Mouse (Mus musculus): ENCODE data around the gene Lgr4.

Lgr4 gene

DNA sequence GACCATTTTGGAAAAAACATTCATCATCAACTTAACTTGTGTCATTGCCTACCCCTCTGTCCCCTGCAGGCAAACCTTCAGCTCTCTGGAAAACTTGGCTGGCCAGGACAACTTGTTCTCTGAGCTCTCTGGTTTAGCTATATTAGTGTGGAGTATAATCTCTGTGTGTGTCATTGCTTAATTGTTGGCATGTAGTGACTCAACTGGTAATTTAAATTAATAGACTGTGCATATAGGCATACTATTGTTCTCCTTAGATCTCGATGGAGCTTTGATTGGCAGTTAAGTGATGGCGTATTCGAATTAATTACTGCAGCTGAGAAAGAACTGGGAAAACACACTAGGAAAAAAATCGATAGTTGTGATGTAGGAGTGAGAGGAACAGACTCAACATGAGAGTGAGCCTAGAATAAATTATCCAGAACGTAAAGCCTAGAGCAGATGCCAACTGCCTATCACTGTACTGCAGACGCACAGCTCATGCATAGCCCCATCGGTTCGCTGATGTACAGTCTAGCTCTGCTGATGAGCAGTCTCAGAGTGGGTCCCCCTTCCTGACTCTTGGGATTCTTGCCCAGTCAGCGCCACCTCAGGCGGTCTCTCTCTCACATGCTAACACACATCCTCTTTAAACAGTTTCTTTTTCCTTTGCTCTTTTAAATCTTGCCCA is 35.7 kb downstream of the Lgr4 start:
- DNase-seq: no peak

- DNase-seq: no peak
Observed at GRCm38 (mm10) chr2:109953893-109954292, 36.4 kb downstream of the Lgr4 start.

DNA sequence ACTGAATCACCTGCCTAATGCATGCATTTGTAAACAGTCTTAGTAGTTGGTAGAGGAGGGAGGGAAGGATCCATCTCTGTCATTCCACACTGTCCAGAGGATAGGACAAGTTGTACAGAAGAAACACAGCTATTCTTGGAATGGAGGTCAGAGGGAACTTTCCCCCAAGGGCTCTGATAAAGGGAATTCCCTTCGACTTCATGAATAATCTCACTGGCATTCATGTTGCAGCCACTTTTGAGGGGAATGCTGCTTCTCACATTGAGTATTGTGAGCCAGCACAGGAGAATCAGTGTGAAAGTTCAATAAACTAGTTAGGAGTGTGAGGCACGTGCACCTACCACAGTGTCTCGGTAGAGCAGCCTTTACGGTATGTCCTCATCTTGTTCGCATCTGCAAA is 37.6 kb downstream of the Lgr4 start:
- no peak for DNase-seq

DNA sequence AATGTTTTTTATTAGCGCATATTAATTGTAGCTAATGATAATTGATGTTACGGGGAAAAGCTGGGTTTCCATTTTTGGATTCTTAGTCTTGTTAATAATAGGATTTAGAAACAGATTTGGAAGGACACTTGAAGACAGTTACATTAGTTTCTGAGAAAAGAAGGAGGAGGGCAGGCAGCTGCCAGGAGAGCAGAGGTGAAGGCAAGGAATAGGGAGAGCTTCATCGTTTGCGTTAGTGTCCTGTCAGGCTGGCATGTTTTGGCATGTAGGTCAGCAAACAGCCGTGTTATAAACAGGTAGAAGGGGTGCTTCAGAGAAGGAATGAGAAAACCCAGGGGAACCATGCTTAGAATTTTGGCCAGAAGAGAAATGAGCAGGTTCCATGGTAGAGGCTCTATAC is 38.5 kb downstream of the Lgr4 start:
- no peak for DNase-seq

DNA sequence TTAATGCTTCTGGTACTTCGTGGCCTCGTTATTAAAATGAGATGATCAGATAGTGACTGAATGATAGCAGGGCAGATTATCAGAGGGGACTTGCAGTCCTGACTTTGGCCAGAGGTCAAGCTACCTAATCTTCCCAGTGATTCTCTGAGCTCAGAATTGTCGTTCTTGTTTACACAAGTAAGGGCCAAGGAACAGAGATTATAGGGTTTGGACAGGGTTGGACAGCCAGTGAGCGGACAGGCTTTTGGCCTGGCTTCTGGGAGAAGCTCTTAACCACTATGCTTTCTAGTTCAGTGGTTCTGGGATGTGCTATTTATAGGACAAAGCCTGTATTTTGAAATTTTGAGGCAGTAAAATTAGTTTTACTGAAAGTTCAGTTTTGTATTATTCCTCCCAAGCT is 39.3 kb downstream of the Lgr4 start:
- DNase-seq: no peak

DNA sequence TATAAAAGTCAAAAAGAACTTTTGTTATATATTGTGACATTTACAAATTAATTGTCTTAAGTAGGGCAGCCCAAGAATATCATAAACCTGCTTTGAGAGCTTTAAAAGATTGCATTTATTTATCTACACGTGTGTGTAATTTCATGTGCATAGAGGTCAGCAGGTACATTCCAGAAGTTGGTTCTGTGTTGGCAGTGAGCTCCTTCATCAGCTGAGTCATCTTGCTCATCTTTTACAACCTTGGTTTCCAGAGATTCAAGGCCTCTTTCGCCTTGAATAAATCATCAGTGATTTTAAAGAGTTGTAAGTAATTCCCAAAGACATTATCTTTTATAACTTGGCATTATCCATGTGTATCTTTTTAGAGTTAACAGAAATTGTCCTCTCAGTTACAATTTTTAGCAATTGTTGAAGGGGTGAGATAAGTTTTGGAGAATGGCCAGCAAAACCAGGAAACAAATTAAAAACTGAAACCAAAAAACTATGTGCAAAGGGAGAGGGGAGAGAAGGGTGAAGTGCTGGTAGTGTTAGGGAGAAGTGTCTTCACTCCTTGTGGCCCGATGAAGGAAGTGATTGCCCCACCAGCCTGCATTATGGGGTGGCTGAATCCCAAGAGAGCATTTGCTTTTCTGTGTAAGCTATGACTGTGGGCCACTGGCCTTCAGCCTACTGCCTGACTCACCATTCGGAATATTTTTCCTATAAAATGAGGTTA is 41.4 kb downstream of the Lgr4 start:
- DNase-seq: no peak

DNA sequence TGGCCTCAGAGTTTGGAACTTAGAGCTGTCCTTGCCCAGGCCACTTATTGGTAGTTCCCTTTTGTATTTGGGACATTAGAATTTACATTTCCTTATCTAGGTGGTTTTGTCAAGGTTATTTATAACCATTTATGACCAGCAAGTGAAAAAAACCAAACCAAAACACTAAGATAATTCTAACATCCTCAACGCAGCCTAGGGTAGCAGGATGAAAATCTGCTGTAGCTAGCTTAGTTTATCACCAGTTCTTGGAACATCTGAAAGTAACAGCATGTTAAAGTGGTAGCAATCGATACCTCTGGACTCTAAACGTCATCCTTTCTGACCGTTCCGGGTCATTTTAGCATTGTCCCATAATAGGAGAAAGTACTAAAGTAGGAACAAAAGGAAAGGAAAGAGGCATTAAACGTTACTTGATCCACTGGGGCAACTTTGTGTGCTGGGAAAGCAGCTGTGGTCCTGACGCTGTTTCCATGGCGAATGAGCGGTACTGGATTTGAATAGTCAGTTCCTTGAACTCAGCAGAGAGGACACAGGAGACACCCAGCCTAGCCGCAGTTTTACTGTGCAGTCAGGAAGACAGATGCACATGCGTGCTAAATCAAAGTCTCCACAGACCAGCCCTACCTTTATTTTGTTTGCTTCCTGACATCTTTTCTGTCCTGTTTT is 42.1 kb downstream of the Lgr4 start:
- no peak for DNase-seq

DNA sequence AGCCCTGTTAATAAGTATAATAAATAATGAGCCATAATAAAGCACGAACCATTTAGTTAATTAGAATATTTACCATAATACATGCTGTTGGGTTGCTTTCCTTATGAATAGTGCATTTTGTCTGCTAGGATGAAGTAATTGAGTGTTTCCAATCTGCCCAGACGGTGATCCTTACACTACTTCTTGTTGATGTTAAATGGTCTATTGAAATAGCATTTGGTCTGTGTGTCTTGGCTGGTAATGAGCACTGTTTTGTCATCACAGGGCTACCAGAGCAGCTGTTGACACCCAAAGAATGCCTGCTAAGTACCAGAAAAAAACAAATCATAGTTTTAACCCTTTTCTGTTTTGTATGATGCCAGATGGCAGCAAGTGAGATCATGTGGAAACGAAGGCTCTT is 42.8 kb downstream of the Lgr4 start:
- no peak for DNase-seq

DNA sequence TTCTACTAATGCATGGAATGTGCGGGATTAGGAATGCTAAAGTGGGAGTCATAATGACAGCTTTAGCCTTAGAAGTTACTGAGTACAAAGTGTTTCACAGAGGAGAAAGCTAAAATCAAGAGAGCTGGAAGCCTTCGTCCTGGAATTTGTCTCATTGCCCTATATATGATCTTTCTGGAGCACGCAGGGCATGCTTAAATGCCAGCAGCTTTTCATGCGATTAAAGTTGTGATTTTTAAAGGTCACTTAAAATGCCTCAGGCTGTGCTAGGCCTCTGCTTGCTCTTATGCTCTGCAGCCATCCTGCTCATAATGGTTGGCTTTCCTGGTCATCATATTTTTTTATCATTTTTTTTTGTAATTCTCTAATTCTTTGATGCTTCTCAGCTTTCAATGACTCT is 43.7 kb downstream of the Lgr4 start:
- DNase-seq: no peak

DNA sequence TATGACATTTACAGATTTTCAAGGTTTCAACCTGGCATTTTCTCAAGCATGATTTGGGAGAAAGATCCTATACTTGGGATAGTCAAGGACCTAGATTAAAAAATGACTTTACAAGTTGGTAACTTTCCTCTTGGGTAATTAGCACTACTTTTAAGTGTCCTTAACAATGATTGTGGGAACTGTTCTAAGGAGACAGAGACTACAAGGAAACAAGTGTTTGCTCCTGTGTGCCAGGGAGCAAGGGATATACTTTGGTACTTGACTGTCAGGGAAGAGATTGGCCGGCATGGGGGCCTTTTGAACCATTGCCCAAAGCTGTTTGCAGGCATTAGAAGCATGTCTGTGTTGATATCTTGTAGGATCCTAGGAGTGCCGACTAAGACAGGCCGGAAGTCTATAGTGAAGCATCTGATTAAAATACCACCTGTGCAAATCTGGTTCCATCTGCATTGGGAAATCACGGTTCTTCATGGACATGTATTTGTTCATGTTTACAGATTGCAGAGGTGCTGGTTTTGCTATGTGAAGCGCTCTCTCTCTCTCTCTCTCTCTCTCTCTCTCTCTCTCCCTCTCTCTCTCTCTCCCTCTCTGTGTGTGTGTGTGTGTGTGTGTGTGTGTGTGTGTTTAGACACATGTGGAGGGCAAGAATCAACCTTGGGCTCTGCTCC is 46.3 kb downstream of the Lgr4 start:
- no peak for DNase-seq

DNA sequence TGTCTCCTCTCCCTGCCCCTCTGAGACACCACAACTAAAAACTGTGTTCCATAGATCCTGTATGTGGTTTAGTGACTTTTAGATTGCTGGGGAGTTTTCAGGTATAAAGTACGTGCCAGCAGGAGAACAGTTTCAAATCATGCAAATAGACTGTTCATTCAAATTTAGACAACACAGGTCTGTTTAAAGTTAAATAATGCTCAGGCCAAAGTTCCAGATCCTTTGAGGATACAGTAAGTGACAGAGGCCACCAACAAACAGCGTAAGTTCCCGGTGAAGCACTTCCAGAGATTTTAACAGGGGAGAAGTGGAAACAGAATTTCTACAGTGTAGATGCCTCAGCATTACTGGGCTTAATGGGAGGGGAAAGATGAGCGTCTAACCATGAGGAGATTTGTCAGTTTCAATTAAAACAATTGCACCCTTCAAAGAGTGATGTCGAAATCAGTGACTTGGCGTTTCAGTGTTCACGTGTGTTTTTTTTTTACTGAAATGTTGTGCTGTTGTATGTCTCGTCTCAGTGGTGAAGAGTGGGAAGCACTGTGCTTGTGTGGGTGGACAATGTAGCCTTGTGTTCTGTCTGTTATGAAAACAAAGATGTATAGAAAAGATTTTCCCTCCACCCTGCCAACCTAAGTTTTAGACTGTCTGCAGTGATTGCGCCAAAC is 48.4 kb downstream of the Lgr4 start:
- no peak for DNase-seq

DNA sequence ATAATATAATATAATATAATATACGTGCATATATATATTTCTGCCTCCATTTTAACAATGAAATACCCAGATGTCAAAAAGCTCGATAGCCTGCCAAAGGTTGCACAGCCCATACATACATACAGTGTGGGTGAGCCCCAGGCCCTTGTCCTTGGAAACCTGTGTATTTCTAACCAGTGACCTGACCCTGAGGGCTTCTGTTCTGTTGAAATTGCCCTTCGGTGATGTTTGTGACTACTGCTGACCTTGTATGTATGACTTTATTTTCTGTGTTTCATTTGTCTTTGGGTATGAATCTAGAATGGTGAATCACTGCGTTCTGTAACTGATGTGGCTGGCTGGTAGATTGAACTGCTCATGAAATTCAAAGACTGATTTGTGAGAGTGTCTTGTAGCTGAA is 49.4 kb downstream of the Lgr4 start:
- no peak for DNase-seq

DNA sequence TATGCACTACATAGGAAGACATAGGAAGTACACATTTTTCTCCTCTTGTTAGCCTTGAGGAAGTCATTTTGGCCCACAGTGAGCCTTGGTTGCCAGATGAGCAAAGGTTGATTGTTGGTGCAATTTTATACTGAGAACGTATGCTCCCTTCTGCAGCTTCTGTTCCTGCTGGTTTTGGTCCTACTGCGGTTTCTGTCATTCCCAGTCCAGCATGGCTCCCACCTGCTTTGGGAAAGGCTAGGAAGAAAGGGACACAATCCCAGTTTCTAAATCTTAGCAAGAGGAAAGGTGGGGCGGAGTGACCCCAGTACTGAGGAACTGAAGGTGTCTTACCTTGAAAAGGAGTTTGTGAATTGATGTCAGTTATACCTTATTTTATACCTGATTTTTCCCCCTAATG is 51.9 kb downstream of the Lgr4 start:
- no peak for DNase-seq

- no peak for DNase-seq
Observed at GRCm38 (mm10) chr2:109969926-109970532, 52.6 kb downstream of the Lgr4 start.

GRCm38 (mm10) chr2:109970744-109971410 is 53.4 kb downstream of the Lgr4 start:
- DNase-seq: no peak

DNA sequence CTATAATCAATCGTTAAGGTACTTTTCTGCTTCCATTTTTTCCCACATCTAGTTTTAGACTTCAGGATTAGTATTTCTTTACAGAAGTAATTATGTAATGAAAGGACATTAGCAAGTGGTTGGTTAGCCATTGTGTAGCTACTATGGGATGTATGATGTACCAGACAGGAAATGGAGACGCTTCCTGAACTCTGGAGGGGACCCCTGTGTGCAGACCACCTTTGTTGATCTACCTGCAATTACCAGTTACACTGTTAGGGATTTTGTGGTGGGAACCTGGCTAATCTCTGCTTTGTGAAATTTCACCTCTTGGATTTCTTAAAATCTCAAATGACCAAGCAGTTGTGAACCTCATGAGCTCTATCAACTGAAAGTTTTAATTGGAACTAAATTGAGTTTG is 54.9 kb downstream of the Lgr4 start:
- no peak for DNase-seq

DNA sequence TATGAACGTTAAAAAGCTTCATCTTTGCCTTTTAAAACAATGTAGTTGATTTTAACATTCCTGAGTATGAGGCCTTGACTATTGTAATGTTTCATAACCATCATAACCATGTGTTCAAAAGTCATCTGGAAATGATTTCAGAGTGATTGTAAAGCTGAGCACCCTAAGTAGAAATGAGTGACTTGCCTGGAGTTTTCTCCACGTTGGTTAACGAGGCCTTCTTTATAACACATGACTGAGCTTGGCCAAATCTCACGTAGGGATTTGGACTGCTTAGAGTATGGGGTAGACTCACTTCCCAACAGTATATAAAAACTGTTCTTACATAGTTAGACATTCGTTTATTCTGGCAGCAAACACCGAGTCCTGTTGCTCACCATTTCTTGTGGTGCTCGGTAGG is 55.5 kb downstream of the Lgr4 start:
- DNase-seq: no peak

GRCm38 (mm10) chr2:109974807-109975206 is 57.4 kb downstream of the Lgr4 start:
- no peak for DNase-seq

DNA sequence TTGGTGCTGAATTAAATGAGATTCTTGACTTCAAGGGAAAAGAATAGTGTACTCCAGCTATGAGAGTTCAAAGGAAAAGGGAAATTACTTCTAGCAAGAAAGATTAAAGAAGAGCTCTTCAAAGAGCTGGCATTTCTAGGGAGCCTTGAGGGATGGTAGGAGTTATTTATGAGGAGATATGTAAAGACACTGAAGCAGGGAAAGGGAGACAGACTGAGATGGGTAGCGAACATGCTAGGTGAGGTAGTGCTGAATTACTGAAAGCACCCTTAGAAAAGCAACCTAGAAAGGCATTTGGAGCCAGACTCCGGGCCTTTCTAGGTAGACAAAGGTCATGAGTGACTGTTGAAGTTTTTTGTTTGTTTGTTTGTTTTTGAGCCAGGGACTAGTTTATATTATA is 58.7 kb downstream of the Lgr4 start:
- no peak for DNase-seq

DNA sequence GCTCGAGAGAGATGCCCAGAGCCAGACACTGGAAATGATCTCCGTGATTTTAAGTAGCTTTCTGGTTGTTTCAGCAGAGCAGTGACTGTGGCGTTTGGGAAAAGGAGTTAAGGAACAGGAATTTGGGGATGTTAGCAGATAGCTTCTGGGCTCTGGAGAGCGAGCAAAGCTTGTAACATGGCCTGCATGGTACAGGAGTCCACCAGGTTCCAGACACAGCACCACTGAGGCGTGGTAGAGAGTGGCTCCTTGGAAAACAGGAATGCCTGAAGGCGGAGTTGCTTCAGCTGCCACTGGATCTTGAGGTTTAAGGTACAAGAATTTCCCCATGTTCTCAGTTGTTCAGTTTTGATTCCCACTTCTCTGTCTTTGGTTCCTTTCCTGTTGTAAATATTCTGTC is 59.9 kb downstream of the Lgr4 start:
- no peak for DNase-seq

DNA sequence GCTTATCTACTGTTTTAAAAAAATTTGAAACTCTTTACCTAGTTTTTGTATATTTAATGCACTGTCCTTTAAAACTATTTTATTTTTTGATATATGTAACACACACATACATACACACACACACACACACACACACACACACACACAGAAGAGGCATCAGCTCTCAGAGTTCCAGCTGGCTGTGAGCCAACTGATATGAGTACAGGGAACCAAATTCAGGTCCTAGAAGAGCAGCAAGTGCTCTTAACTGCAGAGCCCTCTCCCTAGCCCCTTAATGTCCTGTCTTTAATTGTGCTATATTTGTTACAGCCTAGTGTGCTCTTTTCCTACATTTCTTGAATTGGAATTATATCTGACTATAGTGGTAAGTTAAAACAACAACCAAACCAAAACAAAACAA is 61.8 kb downstream of the Lgr4 start:
- peak in 1 of 2 experiments; percentile 30 for DNase-seq

- DNase-seq: no peak
Observed at GRCm38 (mm10) chr2:109983435-109983834, 66.0 kb downstream of the Lgr4 start.
